Mouse (Mus musculus) stomach, embryonic 14.5 days (tissue): ENCODE results near the gene Hoxd10. TPM values are rescaled to one million over a fixed set of nuclear protein-coding genes. Genes with fewer than 3 reads are reported as not detected.
A peak's percentile ranks its signal among the peaks of the same experiment; 100 is the strongest.

ENCODE experiments used
- ATAC-seq: fragments of 200-750 bp; cut with Nextera tagmentation; 2 replicates; pipeline ENCODE4 v1.8.0; 2017; ENCODE audit warnings: low read depth, moderate TSS enrichment; ENCODE audit not compliant: insufficient number of reproducible peaks, insufficient read depth, low FRiP score
- H3K27ac ChIP-seq: fragments of 300-500 bp; sonication (generic); 2 replicates; pipeline ENCODE4 v1.5.1; 2014; ENCODE audit warnings: mild to moderate bottlenecking, low read length, moderate library complexity, mixed read lengths
- H3K27me3 ChIP-seq: fragments of 300-500 bp; sonication (generic); 2 replicates; pipeline ENCODE4 v1.6.1; 2014; ENCODE audit warnings: low read length, control low read depth, mixed read lengths; ENCODE audit not compliant: control insufficient read depth, insufficient read depth
- H3K36me3 ChIP-seq: fragments of 300-500 bp; sonication (generic); 2 replicates; pipeline ENCODE4 v1.6.1; 2014; ENCODE audit warnings: mild to moderate bottlenecking, control low read depth, low read length, moderate library complexity, mixed read lengths; ENCODE audit not compliant: control insufficient read depth, insufficient read depth
- H3K4me1 ChIP-seq: fragments of 300-500 bp; sonication (generic); 2 replicates; pipeline ENCODE4 v1.6.1; 2014; ENCODE audit warnings: low read length, control low read depth, mixed read lengths; ENCODE audit not compliant: control insufficient read depth, insufficient read depth
- H3K4me2 ChIP-seq: fragments of 300-500 bp; sonication (generic); replicated peaks from 2 replicates; pipeline ENCODE4 v1.6.1; 2014; ENCODE audit warnings: low read depth, low read length, control low read depth
- H3K4me3 ChIP-seq: fragments of 300-500 bp; sonication (generic); 2 replicates; pipeline ENCODE4 v1.5.1; 2014; ENCODE audit warnings: low read depth, low read length, control low read depth
- H3K9ac ChIP-seq: fragments of 300-500 bp; sonication (generic); replicated peaks from 2 replicates; pipeline ENCODE4 v1.6.1; 2014; ENCODE audit warnings: low read depth, mild to moderate bottlenecking, control low read depth, low read length, moderate library complexity, mixed read lengths
- H3K9me3 ChIP-seq: fragments of 300-500 bp; sonication (generic); 2 replicates; pipeline ENCODE4 v1.6.1; 2016; ENCODE audit warnings: low read depth, low read length, control low read depth; ENCODE audit not compliant: control insufficient read depth
- WGBS: fragments of 180-500 bp; shearing (Covaris S2); extraction: QIAGEN DNeasy Blood & Tissue Kit; methylation state at CpG from one replicate; pipeline ENCODE4 v1.1.7; 2014; 5-methylcytosine and 5-hydroxymethylcytosine counted together
- polyA plus RNA-seq: library from polyadenylated mRNA; unstranded; fragments of >200 nt; fragmentation: Nextera tagmentation; extraction: Ambion mirVana; gene quantifications from 2 replicates; pipeline ENCODE4 v1.2.1, GENCODE M21; 2014

Gene Hoxd10
- polyA plus RNA-seq, 1 experiment from 2014 or later = not detected

- Histone ChIP-seq H3K27me3 (peaks cover 64% of the 10 kb centered on the region), H3K27ac (no peak within 1 kb of the TSS), H3K9ac (no peak within 1 kb of the TSS)
These were observed 5.9 kb downstream of the Hoxd10 start, which contains the start of gene Hoxd9 for GRCm38 (mm10) chr2:74697567-74698121. Hoxd9 (plus strand) TSS chr2:74697727.

GRCm38 (mm10) chr2:74698201-74699052 is 6.7 kb downstream of the Hoxd10 start:
- no peak overlapping the region for H3K27ac ChIP-seq
- H3K9me3 ChIP-seq = no peaks in the 10 kb centered on the region
- peaks cover 67% of the 10 kb centered on the region for H3K27me3 ChIP-seq
- H3K9ac ChIP-seq = no peak overlapping the region
- no peaks in the 10 kb centered on the region for H3K36me3 ChIP-seq
- peak overlapping the region; percentile 28 for H3K4me2 ChIP-seq
- under 1% methylated on average over 66 of the region's 86 CpGs for WGBS
- ATAC-seq = no peak; the same call in 1 of the 2 replicates
- peak overlapping the region; percentile 19 for H3K4me3 ChIP-seq
- no peaks in the 10 kb centered on the region for H3K4me1 ChIP-seq

More at GRCm38 (mm10) chr2:74697567-74698121, 5.9 kb downstream of the Hoxd10 start, which contains the start of gene Hoxd9:
- Histone ChIP-seq H3K36me3 (no peaks in the 10 kb centered on the region), H3K4me1 (no peaks in the 10 kb centered on the region), H3K9me3 (no peaks in the 10 kb centered on the region), H3K4me3 (peak within 1 kb of the TSS; percentile 19), H3K4me2 (peak within 1 kb of the TSS; percentile 28)
- WGBS = 1% methylated on average over 43 of the region's 43 CpGs
- no peak for ATAC-seq

GRCm38 (mm10) chr2:74699053-74699430 is 7.3 kb downstream of the Hoxd10 start:
- Histone ChIP-seq H3K27me3 (peaks cover 68% of the 10 kb centered on the region), H3K4me1 (no peaks in the 10 kb centered on the region), H3K4me3 (no peak overlapping the region), H3K36me3 (no peaks in the 10 kb centered on the region), H3K9me3 (no peaks in the 10 kb centered on the region), H3K27ac (no peak overlapping the region), H3K9ac (no peak overlapping the region), H3K4me2 (no peak overlapping the region)
- WGBS = under 1% methylated on average over 17 of the region's 17 CpGs
- no peak for ATAC-seq

- Histone ChIP-seq H3K4me3 (no peak overlapping the region), H3K4me2 (no peak overlapping the region), H3K36me3 (no peaks in the 10 kb centered on the region), H3K9ac (no peak overlapping the region), H3K27ac (no peak overlapping the region), H3K9me3 (no peaks in the 10 kb centered on the region), H3K27me3 (peaks cover 67% of the 10 kb centered on the region), H3K4me1 (peaks cover 1% of the 10 kb centered on the region; the same call in 1 of the 2 replicates)
- no peak for ATAC-seq
- 5% methylated on average over 23 of the region's 23 CpGs for WGBS
These were observed 8.2 kb downstream of the Hoxd10 start for GRCm38 (mm10) chr2:74699664-74700545.

- Histone ChIP-seq H3K9me3 (no peaks in the 10 kb centered on the region), H3K4me3 (no peak overlapping the region), H3K9ac (no peak overlapping the region), H3K4me1 (peaks cover 6% of the 10 kb centered on the region; the same call in 1 of the 2 replicates), H3K36me3 (no peaks in the 10 kb centered on the region), H3K27ac (no peak overlapping the region), H3K27me3 (peaks cover 61% of the 10 kb centered on the region), H3K4me2 (no peak overlapping the region)
- no peak for ATAC-seq
- 6% methylated on average over 22 of the region's 22 CpGs for WGBS
These were observed 8.9 kb downstream of the Hoxd10 start for GRCm38 (mm10) chr2:74700546-74701112.

GRCm38 (mm10) chr2:74701949-74702819 is 10.5 kb downstream of the Hoxd10 start:
- no peak overlapping the region for H3K27ac ChIP-seq
- no peaks in the 10 kb centered on the region for H3K9me3 ChIP-seq
- peaks cover 54% of the 10 kb centered on the region for H3K27me3 ChIP-seq
- H3K4me1 ChIP-seq = peaks cover 6% of the 10 kb centered on the region; the same call in 1 of the 2 replicates
- no peaks in the 10 kb centered on the region for H3K36me3 ChIP-seq
- ATAC-seq = no peak
- WGBS = 11% methylated on average over 17 of the region's 17 CpGs
- H3K4me2 ChIP-seq = no peak overlapping the region
- no peak overlapping the region for H3K9ac ChIP-seq
- H3K4me3 ChIP-seq = no peak overlapping the region

GRCm38 (mm10) chr2:74702820-74703219 is 11.1 kb downstream of the Hoxd10 start:
- H3K27me3 ChIP-seq = peaks cover 57% of the 10 kb centered on the region
- no peaks in the 10 kb centered on the region for H3K9me3 ChIP-seq
- H3K36me3 ChIP-seq = no peaks in the 10 kb centered on the region
- 25% methylated on average over 6 of the region's 6 CpGs for WGBS
- no peak overlapping the region for H3K9ac ChIP-seq
- no peak overlapping the region for H3K4me2 ChIP-seq
- H3K4me1 ChIP-seq = peaks cover 6% of the 10 kb centered on the region; the same call in 1 of the 2 replicates
- no peak for ATAC-seq
- no peak overlapping the region for H3K4me3 ChIP-seq
- H3K27ac ChIP-seq = no peak overlapping the region
